Mouse (Mus musculus) hindbrain, embryonic 16.5 days (tissue): ENCODE measurements around the gene Cdk2ap2. TPM values are rescaled to one million over a fixed set of nuclear protein-coding genes. Genes with fewer than 3 reads are reported as not detected.

ENCODE experiments used
- ATAC-seq: fragments of 200-750 bp; cut with Nextera tagmentation; 2 replicates; pipeline ENCODE4 v1.8.0; 2017; ENCODE audit warnings: moderate TSS enrichment, moderate library complexity
- H3K27ac ChIP-seq: fragments of 300-500 bp; sonication (generic); 2 replicates; pipeline ENCODE4 v1.5.1; 2014; ENCODE audit warnings: low read depth, mild to moderate bottlenecking, control low read depth, low read length, moderate library complexity
- H3K27me3 ChIP-seq: fragments of 300-500 bp; sonication (generic); replicated peaks from 2 replicates; pipeline ENCODE4 v1.6.1; 2014; ENCODE audit warnings: low read length; ENCODE audit not compliant: control insufficient read depth, insufficient read depth
- H3K36me3 ChIP-seq: fragments of 300-500 bp; sonication (generic); 2 replicates; pipeline ENCODE4 v1.6.1; 2014; ENCODE audit warnings: mild to moderate bottlenecking, low read length, moderate library complexity, mixed read lengths; ENCODE audit not compliant: control insufficient read depth, insufficient read depth
- H3K4me1 ChIP-seq: fragments of 300-500 bp; sonication (generic); 2 replicates; pipeline ENCODE4 v1.6.1; 2014; ENCODE audit warnings: low read depth, low read length; ENCODE audit not compliant: control insufficient read depth, insufficient read depth
- H3K4me2 ChIP-seq: fragments of 300-500 bp; sonication (generic); 2 replicates; pipeline ENCODE4 v1.6.1; 2014; ENCODE audit warnings: mild to moderate bottlenecking, low read length, control low read depth, moderate library complexity
- H3K4me3 ChIP-seq: fragments of 300-500 bp; sonication (generic); 2 replicates; pipeline ENCODE4 v1.5.1; 2014; ENCODE audit warnings: mild to moderate bottlenecking, low read length, control low read depth, moderate library complexity
- H3K9ac ChIP-seq: fragments of 300-500 bp; sonication (generic); 2 replicates; pipeline ENCODE4 v1.6.1; 2014; ENCODE audit warnings: low read depth, mild to moderate bottlenecking, control low read depth, low read length, moderate library complexity
- H3K9me3 ChIP-seq: fragments of 300-500 bp; sonication (generic); 2 replicates; pipeline ENCODE4 v1.6.1; 2014; ENCODE audit warnings: mild to moderate bottlenecking, low read length, moderate library complexity; ENCODE audit not compliant: control insufficient read depth
- WGBS: fragments of 180-500 bp; shearing (Covaris S2); extraction: QIAGEN DNeasy Blood & Tissue Kit; methylation state at CpG from one replicate; pipeline ENCODE4 v1.1.7; 2014; 5-methylcytosine and 5-hydroxymethylcytosine counted together
- polyA plus RNA-seq: library from polyadenylated mRNA; unstranded; fragments of >200 nt; fragmentation: Nextera tagmentation; extraction: Ambion mirVana; gene quantifications from 2 replicates; pipeline ENCODE4 v1.2.1, GENCODE M21; 2015

Gene Cdk2ap2
- polyA plus RNA-seq, 1 experiment from 2014 or later = 86.4 TPM

DNA sequence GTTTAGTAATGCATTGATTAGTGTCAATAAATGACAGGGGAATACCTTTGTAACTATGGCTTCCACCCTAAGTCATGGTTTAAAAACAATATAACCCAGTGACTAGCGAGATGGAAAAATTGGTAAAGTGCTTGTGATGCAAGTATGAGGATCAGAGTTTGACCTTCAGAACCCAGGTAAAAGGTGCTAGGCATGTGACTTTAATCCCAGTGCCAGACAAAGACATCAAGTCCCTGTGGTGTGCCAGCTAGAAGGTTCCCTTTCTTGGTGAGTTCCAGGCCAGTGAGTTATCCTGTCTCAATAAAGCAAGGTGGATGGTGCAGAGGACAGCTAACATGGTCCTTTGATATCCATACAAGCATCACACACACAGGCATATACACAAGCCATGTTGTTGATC lies 21.5 kb upstream of the Cdk2ap2 start:
- WGBS = 94% methylated on average over 1 of the region's 1 CpGs
- Histone ChIP-seq H3K27me3 (no peaks in the 10 kb centered on the region), H3K4me1 (no peaks in the 10 kb centered on the region), H3K9ac (no peak overlapping the region), H3K27ac (no peak overlapping the region), H3K4me2 (no peak overlapping the region), H3K36me3 (no peaks in the 10 kb centered on the region), H3K9me3 (no peaks in the 10 kb centered on the region), H3K4me3 (no peak overlapping the region)
- no peak for ATAC-seq

DNA sequence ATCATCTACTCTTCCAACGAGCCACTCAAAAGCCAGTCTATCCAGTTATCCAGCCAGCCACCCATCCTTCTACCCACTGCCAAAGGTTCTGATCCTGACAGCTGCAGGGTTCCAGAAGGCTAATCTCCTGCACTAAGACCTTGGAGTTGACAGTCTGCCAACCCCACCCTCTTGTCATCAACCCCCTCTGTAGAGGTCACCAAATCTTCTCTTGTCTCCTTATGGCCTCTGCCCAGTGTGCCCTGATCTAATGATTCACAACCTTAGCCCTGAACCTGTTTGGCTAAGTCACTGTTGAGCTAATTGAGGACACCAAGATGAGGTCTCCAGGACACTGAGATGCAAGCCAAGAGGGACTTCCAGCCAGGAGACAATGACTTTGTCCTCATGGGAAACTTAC lies 17.4 kb upstream of the Cdk2ap2 start:
- H3K27me3 ChIP-seq = no peaks in the 10 kb centered on the region
- 78% methylated on average over 1 of the region's 1 CpGs for WGBS
- H3K27ac ChIP-seq = no peak overlapping the region
- no peak overlapping the region for H3K4me2 ChIP-seq
- no peaks in the 10 kb centered on the region for H3K4me1 ChIP-seq
- no peaks in the 10 kb centered on the region for H3K9me3 ChIP-seq
- no peak overlapping the region for H3K4me3 ChIP-seq
- ATAC-seq = no peak
- H3K36me3 ChIP-seq = no peaks in the 10 kb centered on the region
- no peak overlapping the region for H3K9ac ChIP-seq

GRCm38 (mm10) chr19:4080511-4081009 lies 16.4 kb upstream of the Cdk2ap2 start:
- WGBS = 63% methylated on average over 8 of the region's 8 CpGs
- Histone ChIP-seq H3K4me2 (no peak overlapping the region), H3K27me3 (no peaks in the 10 kb centered on the region), H3K9me3 (no peaks in the 10 kb centered on the region), H3K36me3 (no peaks in the 10 kb centered on the region), H3K4me1 (no peaks in the 10 kb centered on the region), H3K9ac (no peak overlapping the region), H3K4me3 (no peak overlapping the region), H3K27ac (no peak overlapping the region)
- ATAC-seq = no peak

DNA sequence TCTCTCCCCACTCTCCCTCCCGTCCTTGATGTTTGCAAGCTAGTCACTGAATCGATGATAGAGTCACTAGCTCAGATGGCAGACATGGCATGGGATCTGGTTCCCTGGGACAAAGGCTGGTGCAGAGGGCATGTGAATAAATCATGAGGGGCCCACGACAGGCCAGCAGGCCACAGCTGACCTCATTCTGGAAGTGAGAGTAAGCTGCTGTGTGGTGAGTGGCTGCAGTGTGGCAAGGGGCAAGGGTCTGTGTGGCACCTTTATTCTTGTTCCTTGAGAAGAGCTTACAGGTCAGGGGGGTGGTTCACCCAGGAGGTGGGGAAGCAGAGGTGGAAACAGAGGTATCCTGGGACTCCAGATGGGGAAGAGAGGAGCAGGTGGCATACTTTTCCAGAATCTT lies 15.6 kb upstream of the Cdk2ap2 start, which contains the start of gene Cabp2:
Gene Cabp2 (plus strand): TSS at position 185 of the 400 bp plus-strand sequence.
- Histone ChIP-seq H3K9ac (no peak within 1 kb of the TSS), H3K27me3 (no peaks in the 10 kb centered on the region), H3K4me1 (no peaks in the 10 kb centered on the region), H3K4me2 (no peak within 1 kb of the TSS), H3K27ac (no peak within 1 kb of the TSS), H3K36me3 (no peaks in the 10 kb centered on the region), H3K4me3 (no peak within 1 kb of the TSS), H3K9me3 (no peaks in the 10 kb centered on the region)
- WGBS = 63% methylated on average over 3 of the region's 3 CpGs
- ATAC-seq = no peak

DNA sequence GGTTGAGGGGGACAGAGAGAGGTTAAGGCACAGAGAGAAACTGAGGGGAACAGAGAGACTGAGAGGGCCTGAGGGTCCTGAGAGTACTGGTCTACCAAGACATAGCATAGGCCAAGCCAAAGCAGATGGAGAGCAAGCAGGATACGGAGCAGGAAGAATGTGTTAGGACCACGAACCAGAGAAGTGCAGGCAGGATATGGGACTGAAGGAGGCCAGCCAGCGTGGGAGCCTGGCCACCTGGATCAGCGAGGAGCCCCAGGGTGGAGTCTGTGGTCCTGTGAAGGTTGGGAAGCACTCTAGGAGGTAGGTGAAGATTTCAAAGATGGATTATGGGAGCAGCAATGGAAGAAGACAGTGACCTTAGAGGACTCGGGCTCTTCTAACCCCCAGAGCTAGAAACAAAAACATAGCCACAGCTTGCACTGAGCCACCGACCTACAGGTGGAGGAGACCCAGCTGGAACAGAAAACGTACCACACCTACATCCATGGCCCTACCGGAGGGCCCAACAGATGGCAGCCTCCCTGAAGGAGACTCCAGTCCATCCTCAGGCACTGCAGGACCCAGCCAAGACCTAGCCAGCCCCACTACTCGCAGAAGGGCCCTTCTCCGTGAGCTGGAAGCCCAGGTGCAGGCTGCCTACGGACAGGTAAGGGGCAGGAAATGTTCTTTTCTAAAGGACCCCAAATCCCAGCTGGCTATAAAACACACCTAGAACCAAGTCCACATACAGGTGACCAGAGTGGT lies 14.6 kb upstream of the Cdk2ap2 start:
- WGBS = 84% methylated on average over 11 of the region's 11 CpGs
- Histone ChIP-seq H3K4me3 (no peak overlapping the region), H3K9me3 (no peaks in the 10 kb centered on the region), H3K4me2 (no peak overlapping the region), H3K27ac (no peak overlapping the region), H3K4me1 (no peaks in the 10 kb centered on the region), H3K9ac (no peak overlapping the region), H3K36me3 (no peaks in the 10 kb centered on the region), H3K27me3 (no peaks in the 10 kb centered on the region)
- no peak for ATAC-seq

DNA sequence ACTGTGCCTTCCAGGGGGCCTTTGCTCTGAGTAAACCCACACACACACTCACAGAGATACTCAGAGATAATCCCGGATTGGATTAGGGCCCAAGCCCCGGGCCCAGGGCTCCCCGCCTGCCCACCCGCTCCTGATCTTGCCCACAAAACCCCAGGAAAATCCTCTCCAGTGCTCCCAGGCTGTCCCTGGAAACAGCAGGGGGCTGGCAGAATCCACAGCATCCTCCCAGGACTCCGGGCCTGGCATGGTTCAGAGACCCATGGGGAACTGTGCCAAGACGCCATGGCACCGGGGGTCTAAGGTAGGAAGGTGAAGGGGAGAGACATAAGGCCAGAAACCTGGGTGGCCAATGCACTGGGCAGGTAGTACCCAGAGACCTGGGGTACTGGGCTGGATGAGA lies 13.7 kb upstream of the Cdk2ap2 start:
- Histone ChIP-seq H3K36me3 (no peaks in the 10 kb centered on the region), H3K27ac (no peak overlapping the region), H3K9ac (no peak overlapping the region), H3K9me3 (no peaks in the 10 kb centered on the region), H3K4me1 (no peaks in the 10 kb centered on the region), H3K4me3 (no peak overlapping the region), H3K4me2 (no peak overlapping the region), H3K27me3 (no peaks in the 10 kb centered on the region)
- WGBS = 76% methylated on average over 7 of the region's 7 CpGs
- no peak for ATAC-seq

DNA sequence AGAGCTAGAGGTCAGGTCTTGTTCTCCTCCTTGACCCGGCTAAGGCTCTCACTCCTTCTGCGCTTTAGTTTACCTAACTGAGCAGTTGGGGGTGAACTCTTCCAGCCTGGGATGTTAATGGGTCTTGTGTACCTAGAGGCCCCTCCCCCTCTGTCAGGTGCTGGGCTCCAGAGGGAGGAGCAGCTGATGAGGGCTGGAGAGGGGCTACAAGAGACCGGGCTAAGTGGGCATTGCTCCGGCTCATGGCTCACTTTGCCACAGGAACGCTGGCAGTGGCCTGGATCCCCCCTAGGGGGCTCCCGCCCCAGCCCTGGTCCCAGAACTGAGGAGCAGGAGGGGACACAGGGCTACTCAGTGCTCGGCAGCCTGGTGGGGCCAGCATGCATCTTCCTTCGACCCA lies 13.2 kb upstream of the Cdk2ap2 start:
- no peak overlapping the region for H3K4me2 ChIP-seq
- H3K4me3 ChIP-seq = no peak overlapping the region
- H3K9me3 ChIP-seq = no peaks in the 10 kb centered on the region
- no peaks in the 10 kb centered on the region for H3K27me3 ChIP-seq
- no peak overlapping the region for H3K27ac ChIP-seq
- WGBS = 37% methylated on average over 8 of the region's 8 CpGs
- H3K9ac ChIP-seq = no peak overlapping the region
- no peaks in the 10 kb centered on the region for H3K4me1 ChIP-seq
- no peaks in the 10 kb centered on the region for H3K36me3 ChIP-seq
- no peak for ATAC-seq

GRCm38 (mm10) chr19:4084984-4085383 lies 12.0 kb upstream of the Cdk2ap2 start:
- no peaks in the 10 kb centered on the region for H3K27me3 ChIP-seq
- no peaks in the 10 kb centered on the region for H3K9me3 ChIP-seq
- no peak overlapping the region for H3K9ac ChIP-seq
- H3K4me1 ChIP-seq = no peaks in the 10 kb centered on the region
- no peaks in the 10 kb centered on the region for H3K36me3 ChIP-seq
- 85% methylated on average over 1 of the region's 1 CpGs for WGBS
- no peak for ATAC-seq
- no peak overlapping the region for H3K4me3 ChIP-seq
- no peak overlapping the region for H3K27ac ChIP-seq
- H3K4me2 ChIP-seq = no peak overlapping the region

DNA sequence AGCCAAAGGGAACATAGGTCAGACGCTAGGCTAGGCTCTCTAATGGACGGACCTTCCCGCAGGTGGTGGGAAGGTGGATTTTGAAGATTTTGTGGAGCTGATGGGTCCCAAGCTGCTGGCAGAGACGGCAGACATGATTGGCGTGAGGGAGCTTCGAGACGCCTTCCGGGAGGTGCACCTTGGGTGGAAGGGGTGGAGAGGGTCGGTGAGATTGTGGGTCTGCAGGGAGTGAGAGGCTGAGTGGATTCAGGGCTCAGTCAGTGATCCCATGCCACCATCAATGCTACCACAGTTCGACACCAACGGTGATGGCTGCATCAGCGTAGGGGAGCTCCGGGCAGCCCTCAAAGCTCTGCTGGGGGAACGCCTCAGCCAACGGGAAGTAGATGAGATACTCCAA lies 10.8 kb upstream of the Cdk2ap2 start:
- no peaks in the 10 kb centered on the region for H3K4me1 ChIP-seq
- H3K9ac ChIP-seq = no peak overlapping the region
- H3K4me3 ChIP-seq = no peak overlapping the region
- no peaks in the 10 kb centered on the region for H3K27me3 ChIP-seq
- no peaks in the 10 kb centered on the region for H3K36me3 ChIP-seq
- no peak for ATAC-seq
- no peak overlapping the region for H3K27ac ChIP-seq
- 92% methylated on average over 15 of the region's 15 CpGs for WGBS
- no peaks in the 10 kb centered on the region for H3K9me3 ChIP-seq
- no peak overlapping the region for H3K4me2 ChIP-seq
